Mouse (Mus musculus) spleen, postnatal 4 days (tissue): ENCODE measurements around the gene Zfp568.

Experiments used
- DNase-seq, 2 experiments: peaks; one replicate each; pipeline ENCODE4 v3.0.0; 2022; ENCODE audit warnings: low spot score in 2 of 2

Zfp568 gene

GRCm38 (mm10) chr7:29989031-29989430 is 5.3 kb downstream of the Zfp568 start:
- DNase-seq, result no peak

DNA sequence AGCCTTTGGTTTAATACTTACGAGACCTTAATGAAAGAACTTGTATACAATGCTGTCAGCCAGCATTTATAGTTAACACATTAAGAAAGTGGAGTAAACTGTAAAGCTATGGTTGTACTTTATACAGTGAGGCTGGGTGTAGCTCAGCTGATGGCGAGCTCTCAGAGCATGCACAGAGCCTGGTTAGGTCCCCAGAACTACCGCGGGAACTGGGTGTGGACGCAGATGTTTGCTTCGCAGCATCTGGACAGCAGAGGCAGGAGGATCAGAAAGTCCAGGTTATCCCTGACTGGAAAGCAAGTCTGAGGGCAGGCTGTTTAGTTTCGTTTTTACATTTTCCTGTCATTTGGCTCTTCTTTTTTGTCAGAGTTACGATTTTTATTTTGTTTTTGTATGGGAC is 8.9 kb downstream of the Zfp568 start:
- DNase-seq, result no peak

GRCm38 (mm10) chr7:29993340-29993739 is 9.6 kb downstream of the Zfp568 start:
- no peak for DNase-seq

- no peak for DNase-seq
Observed at GRCm38 (mm10) chr7:29995134-29995533, 11.4 kb downstream of the Zfp568 start.

GRCm38 (mm10) chr7:30000601-30001000 is 16.8 kb downstream of the Zfp568 start:
- DNase-seq, result no peak

DNA sequence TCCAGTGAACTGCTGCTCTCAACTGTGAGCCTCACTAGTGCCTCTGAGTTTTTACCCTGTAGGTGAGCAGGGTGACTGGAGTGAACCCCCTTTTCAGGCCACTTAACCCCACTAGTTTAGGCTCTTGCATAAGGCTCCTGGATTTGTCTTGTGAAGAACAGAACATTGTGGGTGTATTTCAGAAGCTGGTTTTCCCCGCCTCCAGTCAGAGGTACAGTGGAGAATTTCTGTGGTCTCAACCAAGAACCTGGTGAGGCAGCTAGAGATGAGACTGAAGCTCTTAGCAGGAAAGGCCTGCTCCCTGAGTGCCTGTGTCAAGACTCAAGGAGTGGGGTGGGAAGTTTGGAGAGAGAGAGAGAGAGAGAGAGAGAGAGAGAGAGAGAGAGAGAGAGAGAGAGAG is 23.8 kb downstream of the Zfp568 start:
- DNase-seq, result no peak

DNA sequence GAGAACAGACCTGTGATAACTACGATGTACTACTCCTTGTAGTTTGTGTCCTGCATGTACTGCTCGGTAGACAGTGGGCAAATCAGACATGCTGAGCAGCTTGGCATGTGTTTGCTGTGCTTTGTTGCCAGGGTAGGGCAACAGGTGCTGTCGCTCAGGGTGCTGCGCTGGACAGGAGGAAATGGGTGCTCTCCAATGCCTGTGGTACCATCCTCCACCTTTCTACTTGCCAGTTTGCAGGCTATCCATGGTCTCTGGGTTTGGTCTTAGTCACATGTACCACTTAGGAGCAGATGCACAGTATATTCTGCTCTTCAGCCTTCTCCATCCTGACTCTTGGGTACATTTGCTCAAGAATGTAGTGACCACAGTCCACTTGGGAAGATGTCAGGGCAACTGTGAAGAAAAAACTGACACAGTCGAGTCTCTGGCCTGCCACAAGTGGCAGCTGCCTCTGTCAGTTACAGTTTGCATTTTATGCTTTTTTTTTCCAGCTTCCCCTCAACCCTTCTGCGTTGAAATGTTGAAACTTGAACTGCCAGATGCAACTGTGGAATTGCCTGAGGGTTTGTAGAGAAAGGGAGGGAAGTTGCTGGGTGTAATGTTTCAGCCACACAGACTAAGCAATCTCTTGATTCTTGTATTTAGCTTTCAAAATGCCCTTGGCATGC is 24.4 kb downstream of the Zfp568 start:
- DNase-seq, result no peak

- no peak for DNase-seq
Observed at GRCm38 (mm10) chr7:30009321-30010085, 25.7 kb downstream of the Zfp568 start.

GRCm38 (mm10) chr7:30010551-30011195 is 26.9 kb downstream of the Zfp568 start:
- DNase-seq, result no peak

- peak; percentile 43 to 68 for DNase-seq
Observed at GRCm38 (mm10) chr7:30012956-30013363, 29.2 kb downstream of the Zfp568 start.

- no peak for DNase-seq
Observed at GRCm38 (mm10) chr7:30017226-30017625, 33.5 kb downstream of the Zfp568 start.

DNA sequence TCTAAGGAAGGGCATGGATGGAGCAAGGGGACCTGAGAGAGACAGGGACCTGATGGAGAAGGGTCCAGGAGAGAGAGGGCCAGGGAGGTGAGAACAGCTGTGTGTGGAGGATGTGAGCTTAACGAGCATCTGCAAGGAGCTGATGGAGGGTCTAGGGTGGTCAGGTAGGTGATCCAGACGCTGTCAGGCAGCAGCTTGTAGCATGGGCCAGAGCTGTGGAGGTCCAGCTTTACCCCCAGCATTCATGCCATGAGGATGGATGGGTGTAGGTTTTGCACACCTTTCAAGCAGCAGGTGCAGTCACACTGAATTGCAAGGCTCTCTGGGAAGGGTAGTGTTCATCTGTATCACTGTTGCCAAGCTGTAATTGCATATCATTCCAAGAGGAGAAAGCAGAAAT is 35.8 kb downstream of the Zfp568 start:
- DNase-seq, result no peak

DNA sequence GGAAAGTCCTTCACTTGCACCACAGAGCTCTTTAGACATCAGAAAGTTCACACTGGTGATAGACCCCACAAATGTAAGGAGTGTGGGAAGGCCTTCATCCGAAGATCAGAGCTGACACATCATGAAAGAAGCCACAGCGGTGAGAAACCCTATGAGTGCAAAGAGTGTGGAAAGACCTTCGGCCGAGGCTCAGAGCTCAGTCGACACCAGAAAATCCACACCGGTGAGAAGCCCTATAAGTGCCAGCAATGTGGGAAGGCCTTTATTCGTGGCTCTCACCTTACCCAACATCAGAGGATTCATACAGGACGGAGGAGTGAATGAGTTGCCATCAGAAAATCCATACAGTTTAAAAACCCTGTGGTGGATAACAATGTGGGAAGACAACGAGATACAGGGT is 39.6 kb downstream of the Zfp568 start:
- DNase-seq, result no peak

DNA sequence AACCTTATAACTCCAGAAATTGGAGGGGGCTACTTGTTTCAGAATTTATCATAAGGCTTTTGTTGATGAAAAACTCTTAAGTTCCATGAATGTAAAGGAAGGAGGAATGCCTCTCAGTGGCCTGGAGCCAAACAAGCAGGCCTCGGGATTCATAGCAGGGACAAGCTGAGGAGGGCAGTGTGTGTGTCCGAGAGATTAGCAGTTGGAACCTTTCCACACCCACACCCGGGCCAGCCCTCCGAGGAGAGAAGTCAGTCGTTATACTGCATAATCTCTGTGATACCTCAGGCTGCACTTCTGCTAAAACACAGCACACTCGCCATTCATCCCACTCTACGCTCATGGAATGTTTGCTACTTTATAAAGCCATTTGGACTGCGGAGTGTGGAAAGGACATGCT is 40.0 kb downstream of the Zfp568 start:
- DNase-seq, result peak; percentile 78 to 79

DNA sequence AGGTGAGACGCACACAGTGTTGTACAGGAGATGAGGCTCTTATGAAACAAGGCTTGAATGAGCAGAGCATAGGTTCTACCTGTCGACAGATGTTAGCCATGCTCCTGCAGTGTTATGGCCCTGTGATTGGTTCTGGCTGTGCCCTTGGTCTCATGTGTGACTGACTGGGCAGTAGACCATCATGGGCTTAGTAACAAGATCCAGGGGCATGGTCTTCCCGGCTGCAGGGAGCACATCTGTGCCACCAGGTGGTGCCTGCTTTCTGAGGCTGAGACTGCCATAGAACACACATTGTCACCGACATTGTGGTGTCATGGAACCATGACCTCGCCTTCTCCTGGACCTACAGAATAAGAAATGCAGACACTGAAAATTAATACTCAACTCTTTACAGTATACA is 41.6 kb downstream of the Zfp568 start:
- no peak for DNase-seq

GRCm38 (mm10) chr7:30027331-30027730 is 43.6 kb downstream of the Zfp568 start:
- DNase-seq, result no peak

DNA sequence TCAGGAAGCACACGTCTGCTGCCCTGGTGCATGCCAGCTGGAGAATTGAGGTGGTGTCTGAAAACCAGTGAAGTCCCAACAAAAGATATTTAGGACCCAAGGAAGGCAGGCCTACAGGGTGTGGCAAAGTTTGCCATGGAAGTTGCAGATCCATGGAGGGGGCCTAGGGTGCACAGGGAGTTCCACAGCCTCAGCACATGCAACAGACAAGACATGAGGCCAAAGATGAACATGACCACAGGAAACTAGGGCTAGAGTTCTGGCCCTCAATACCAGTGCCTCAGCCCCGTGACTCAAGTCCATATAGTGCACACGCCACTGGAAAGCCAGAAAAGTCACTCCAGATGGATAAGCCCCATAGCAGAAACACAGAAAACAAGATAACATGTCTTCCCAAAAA is 44.8 kb downstream of the Zfp568 start:
- DNase-seq, result no peak

GRCm38 (mm10) chr7:30030677-30031076 is 46.9 kb downstream of the Zfp568 start:
- no peak for DNase-seq

GRCm38 (mm10) chr7:30031379-30031778 is 47.6 kb downstream of the Zfp568 start:
- no peak for DNase-seq

- DNase-seq, result no peak
Observed at GRCm38 (mm10) chr7:30034331-30034730, 50.6 kb downstream of the Zfp568 start.

GRCm38 (mm10) chr7:30044354-30044753 is 60.6 kb downstream of the Zfp568 start:
- no peak for DNase-seq

DNA sequence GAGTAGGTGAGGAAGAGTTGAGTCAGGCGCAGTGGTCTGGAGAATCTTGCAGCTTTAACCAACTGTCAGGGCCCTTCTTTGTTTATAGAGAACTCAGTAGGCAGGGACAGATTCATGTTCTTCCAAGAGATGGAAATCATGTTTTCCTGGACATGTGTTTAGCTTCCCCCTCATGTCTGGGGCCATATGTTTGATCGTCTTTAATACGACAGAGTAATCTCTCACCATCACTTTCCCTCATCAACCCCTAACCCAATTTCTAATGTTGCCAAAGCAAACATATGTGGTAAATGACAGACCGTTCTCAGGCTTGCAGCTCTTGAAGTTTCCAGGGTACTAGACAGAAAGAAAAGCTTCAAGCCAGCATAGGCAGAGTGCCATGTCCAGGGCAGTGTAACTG is 64.4 kb downstream of the Zfp568 start:
- no peak for DNase-seq
